Mouse (Mus musculus): Measurements from ENCODE around the gene Ero1l. TPM values are rescaled to one million over a fixed set of nuclear protein-coding genes. Genes with fewer than 3 reads are reported as not detected.

Gene Ero1l
- 33.7 and 35.5 TPM in 2 replicates for polyA plus RNA-seq (2015; fragmentation: Nextera tagmentation; extraction: Ambion mirVana)

DNA sequence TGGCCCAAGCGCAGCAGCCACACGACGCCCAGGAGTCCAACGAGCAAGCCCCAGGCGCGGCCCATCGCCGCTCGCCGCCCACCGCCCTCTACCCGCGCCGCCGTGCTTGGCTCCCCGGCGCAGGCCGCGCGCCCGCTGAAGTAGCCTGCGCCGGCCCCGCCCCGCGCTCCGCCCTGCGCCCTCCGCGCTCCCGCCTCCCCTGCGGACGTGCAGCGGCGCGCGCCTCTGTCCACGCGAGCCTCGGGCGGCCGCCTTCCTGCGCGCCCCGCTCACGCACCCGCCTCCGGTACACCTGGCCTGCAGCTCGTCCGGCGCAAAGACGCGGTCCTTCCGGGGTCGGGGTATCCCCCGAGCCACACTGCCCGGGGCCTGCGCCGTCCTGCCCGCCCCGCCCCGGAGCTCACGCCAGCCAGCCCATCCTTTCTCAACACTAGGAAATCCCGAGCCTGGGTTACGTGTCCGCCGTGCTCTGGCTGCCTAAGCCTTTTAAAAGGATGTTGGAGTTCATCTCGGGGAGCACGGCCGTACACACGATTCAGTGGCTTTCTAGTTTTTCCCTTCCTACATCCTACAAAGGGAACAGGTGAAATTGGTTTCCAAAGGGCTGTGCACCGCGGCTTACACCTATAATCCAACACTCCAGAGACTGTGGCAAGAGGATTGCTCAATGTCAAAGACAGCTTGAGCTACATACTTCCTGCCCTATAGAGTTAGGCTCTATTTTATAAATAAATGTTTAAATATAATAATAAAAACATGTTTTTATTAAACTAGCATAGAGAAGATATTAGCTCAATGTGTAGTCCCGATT is at the start of gene Ero1l:
Gene Ero1l, minus strand, starts transcription at position 346 of the 811 bp plus-strand sequence.
- 2% methylated on average over 64 of the region's 74 CpGs for WGBS
- H3K4me1 ChIP-seq (ENCODE audit: insufficient read depth, low read length) = peaks cover 15% of the 10 kb centered on the region
- peak within 1 kb of the TSS; percentile 90 for H3K9ac ChIP-seq (replicated peaks; ENCODE audit: low read length)

DNA sequence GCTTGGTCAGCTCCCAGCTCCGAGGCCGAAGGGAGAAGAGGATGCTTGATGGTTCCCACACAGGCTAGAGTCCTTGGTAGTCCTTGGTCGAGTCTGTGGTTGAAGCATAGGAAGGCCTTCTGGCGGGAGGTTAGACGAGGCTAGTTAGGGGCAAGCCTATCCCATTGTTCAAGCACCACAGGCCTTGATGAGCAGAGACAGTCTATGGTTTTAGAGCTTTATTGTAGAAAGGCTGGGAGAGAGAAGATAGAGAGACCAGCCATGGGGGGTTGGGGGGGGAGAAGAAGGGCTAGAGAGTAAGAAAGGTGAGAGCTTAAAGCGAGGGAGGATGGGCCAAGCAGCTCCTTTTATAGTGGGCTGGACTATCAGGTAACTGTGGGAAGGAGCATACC is 46.6 kb upstream of the Ero1l start:
- Histone ChIP-seq H3K9me3 (ENCODE audit: low read length) (peaks cover 5% of the 10 kb centered on the region), H3K9ac (replicated peaks; ENCODE audit: low read length) (no peak overlapping the region), H3K4me2 (replicated peaks; ENCODE audit: low read depth, low read length) (no peak overlapping the region), H3K4me1 (ENCODE audit: insufficient read depth, low read length) (no peaks in the 10 kb centered on the region), H3K27ac (ENCODE audit: low read length) (no peak overlapping the region), H3K4me3 (ENCODE audit: low read length) (no peak overlapping the region), H3K27me3 (ENCODE audit: insufficient read depth, low read length) (no peaks in the 10 kb centered on the region), H3K36me3 (ENCODE audit: insufficient read depth, low read length) (peaks cover 23% of the 10 kb centered on the region)
- no peak for ATAC-seq (ENCODE audit: low FRiP score, low TSS enrichment)
- 91% methylated on average over 6 of the region's 6 CpGs for WGBS

More for the DNA sequence above, at the start of gene Ero1l:
- H3K27ac ChIP-seq (ENCODE audit: low read length) = peak within 1 kb of the TSS; percentile 93
- no peaks in the 10 kb centered on the region for H3K27me3 ChIP-seq (ENCODE audit: insufficient read depth, low read length)
- ATAC-seq (ENCODE audit: low FRiP score, low TSS enrichment) = peak; percentile 97
- H3K4me3 ChIP-seq (ENCODE audit: low read length) = peak within 1 kb of the TSS; percentile 84
- H3K4me2 ChIP-seq (replicated peaks; ENCODE audit: low read depth, low read length) = peak within 1 kb of the TSS; percentile 59
- no peaks in the 10 kb centered on the region for H3K36me3 ChIP-seq (ENCODE audit: insufficient read depth, low read length)
- no peaks in the 10 kb centered on the region for H3K9me3 ChIP-seq (ENCODE audit: low read length)

DNA sequence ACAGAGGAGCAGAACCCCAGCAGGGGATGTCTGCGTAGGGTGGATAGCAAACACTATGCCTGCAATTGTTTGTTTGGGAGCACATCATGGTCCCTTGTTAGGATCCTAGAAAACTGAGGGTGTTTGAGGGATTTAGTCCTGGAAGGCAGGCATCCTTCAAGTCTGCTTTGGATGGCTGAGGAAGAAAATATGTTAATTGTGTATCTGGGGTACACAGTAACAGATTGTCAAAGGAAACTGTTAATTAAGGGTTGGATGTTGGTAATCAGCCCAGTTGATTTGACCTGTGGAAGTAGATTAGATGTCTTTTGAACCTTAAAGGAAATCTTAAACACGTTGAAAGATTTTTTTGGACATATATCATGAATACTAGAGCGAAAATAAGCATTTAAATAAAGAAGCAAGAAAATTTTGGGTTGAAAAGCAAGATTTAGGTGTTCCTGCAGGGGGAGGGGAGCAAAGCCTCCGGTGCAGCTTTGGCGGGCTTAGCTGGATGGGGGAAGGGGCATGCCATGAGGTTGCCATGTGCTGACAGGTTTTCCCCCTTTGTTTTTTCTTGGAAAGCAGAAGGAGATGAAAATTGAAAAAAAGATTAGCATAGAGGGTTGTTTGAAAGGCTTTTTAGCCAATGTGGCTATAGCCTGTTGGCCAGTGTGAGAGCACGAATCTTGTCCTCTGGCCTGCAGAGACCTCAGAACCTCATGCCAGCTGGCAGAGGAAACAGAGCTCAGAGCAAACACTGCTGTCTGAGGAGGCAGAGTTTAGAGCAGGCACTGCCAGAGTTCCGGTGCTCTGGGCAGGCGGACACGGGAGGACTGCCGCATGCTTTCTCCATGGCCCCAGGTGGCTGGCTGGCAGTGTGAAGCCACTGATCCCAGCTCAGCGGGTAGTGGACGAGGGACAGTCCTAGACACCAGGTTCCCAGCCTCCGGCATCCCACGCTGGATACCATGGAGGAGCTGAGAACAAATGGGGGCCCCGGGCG is 45.9 kb upstream of the Ero1l start:
- no peaks in the 10 kb centered on the region for H3K9me3 ChIP-seq (ENCODE audit: low read length)
- H3K27me3 ChIP-seq (ENCODE audit: insufficient read depth, low read length) = no peaks in the 10 kb centered on the region
- peaks cover 17% of the 10 kb centered on the region for H3K36me3 ChIP-seq (ENCODE audit: insufficient read depth, low read length)
- no peak overlapping the region for H3K4me3 ChIP-seq (ENCODE audit: low read length)
- H3K9ac ChIP-seq (replicated peaks; ENCODE audit: low read length) = no peak overlapping the region
- no peak overlapping the region for H3K4me2 ChIP-seq (replicated peaks; ENCODE audit: low read depth, low read length)
- H3K4me1 ChIP-seq (ENCODE audit: insufficient read depth, low read length) = no peaks in the 10 kb centered on the region
- 89% methylated on average over 16 of the region's 16 CpGs for WGBS
- ATAC-seq (ENCODE audit: low FRiP score, low TSS enrichment) = no peak
- H3K27ac ChIP-seq (ENCODE audit: low read length) = no peak overlapping the region

DNA sequence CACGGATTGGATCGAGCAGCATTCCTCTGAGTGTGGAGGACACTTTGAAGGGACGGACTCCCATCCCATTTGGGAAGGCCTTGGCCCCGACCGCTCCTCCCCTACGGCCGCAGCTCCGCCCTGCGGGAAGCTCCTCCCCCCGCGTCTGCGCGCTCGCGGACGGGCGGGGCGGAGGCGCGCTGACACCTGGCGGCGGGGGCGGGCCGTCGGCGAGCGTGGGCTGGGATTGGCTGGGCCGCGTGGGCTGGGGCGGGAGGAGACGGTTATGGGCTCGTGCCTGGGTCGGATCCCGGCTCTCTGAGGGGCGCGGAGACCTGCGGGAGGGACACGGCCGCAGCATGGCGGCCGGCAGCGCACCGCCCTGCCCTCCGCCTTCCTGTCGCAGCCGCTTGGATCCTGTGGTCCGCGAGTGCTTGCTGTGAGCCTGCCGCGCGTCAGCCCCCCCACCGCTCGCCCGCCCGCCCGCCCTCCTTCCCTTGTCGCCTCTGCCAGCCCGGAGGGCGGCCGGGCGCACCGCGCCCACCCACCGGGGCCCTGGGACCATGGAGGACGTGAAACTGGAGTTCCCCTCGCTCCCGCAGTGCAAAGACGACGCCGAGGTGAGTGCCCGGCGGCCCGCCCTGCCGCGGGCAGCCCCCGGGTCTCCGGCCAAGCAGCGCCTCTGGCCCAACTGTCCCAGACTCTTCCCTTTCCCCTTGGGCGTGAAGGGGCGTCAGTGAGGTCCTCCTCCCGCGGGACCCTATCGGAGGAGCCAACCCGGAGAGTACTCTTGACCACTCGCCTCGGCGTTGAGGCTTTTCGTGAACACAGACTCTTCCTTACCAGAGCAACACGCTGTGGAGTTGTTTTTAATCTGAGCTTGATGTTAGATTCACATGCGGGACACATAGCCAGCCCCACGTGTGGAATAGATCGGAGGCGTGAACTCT is 32.6 kb upstream of the Ero1l start, which contains the start of gene Styx:
Gene Styx, plus strand, starts transcription at position 163 of the 929 bp plus-strand sequence.
- Histone ChIP-seq H3K4me3 (ENCODE audit: low read length) (peak within 1 kb of the TSS; percentile 77), H3K27ac (ENCODE audit: low read length) (peak within 1 kb of the TSS; percentile 44), H3K27me3 (ENCODE audit: insufficient read depth, low read length) (no peaks in the 10 kb centered on the region), H3K9ac (replicated peaks; ENCODE audit: low read length) (peak within 1 kb of the TSS; percentile 83), H3K36me3 (ENCODE audit: insufficient read depth, low read length) (peaks cover 17% of the 10 kb centered on the region), H3K4me1 (ENCODE audit: insufficient read depth, low read length) (peaks cover 12% of the 10 kb centered on the region), H3K9me3 (ENCODE audit: low read length) (no peaks in the 10 kb centered on the region), H3K4me2 (replicated peaks; ENCODE audit: low read depth, low read length) (peak within 1 kb of the TSS; percentile 71)
- WGBS = 0% methylated on average over 72 of the region's 93 CpGs
- ATAC-seq (ENCODE audit: low FRiP score, low TSS enrichment) = peak; percentile 99

DNA sequence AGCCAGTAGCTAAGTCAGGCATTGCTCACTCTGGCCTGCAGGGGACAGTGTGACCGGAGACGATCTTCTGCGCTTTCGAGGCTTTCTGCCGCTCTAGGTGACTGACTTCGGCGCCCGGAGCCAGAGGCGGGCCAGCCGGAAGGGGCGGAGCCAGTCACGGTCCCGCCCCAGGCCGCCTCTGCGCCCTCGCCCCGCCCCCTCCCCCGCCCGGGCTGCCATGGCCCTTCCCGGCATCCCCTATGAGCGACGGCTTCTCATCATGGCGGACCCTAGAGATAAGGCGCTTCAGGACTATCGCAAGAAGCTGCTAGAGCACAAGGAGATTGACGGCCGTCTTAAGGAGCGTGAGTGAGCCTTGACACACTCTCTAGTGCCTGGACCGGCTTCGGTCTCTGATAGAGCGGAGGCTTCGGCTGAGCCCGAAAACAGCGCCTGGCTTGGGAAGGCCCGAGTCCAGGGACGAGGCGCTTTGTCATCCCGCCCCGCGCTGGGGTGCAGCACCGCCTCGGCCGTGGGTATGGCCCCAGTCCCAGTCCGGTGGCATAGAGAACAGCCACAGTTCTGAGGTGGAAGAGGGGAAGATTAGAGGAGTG is 11.1 kb upstream of the Ero1l start, which contains the start of gene Psmc6:
Gene Psmc6, plus strand, starts transcription at position 200 of the 593 bp plus-strand sequence.
- Histone ChIP-seq H3K9me3 (ENCODE audit: low read length) (no peaks in the 10 kb centered on the region), H3K4me2 (replicated peaks; ENCODE audit: low read depth, low read length) (peak within 1 kb of the TSS; percentile 62), H3K27ac (ENCODE audit: low read length) (peak within 1 kb of the TSS; percentile 74), H3K36me3 (ENCODE audit: insufficient read depth, low read length) (peaks cover 19% of the 10 kb centered on the region), H3K27me3 (ENCODE audit: insufficient read depth, low read length) (no peaks in the 10 kb centered on the region), H3K9ac (replicated peaks; ENCODE audit: low read length) (peak within 1 kb of the TSS; percentile 94), H3K4me1 (ENCODE audit: insufficient read depth, low read length) (peaks cover 3% of the 10 kb centered on the region), H3K4me3 (ENCODE audit: low read length) (peak within 1 kb of the TSS; percentile 91)
- ATAC-seq (ENCODE audit: low FRiP score, low TSS enrichment) = peak; percentile 97
- WGBS = under 1% methylated on average over 44 of the region's 44 CpGs

DNA sequence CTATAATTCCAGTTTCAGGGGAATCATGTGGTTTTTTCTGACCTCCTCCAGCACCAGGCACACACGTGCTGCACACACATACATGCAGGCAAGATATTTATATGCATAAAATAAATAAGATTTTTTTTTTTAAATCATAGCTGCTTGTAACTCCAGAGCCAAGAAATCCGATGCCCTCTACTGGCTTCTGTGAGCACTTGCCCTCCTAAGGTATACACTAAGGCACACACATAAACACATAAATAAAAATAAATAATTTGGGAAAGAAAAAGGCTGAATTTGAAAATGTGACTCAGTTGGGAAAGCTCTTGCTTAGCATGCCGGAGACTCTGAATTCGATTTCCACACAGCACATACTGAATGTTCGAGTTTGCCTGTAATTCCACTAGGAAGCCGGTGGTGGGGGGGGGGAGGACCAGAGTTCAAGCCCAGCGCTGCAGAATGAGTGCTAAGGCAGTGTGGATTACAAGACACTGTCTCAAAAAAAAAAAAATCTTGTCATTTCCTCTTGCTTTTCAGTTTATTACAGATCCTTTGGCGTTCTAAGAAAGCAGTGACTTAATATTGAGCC is 10.5 kb upstream of the Ero1l start:
- Histone ChIP-seq H3K4me3 (ENCODE audit: low read length) (peak overlapping the region; percentile 91), H3K9me3 (ENCODE audit: low read length) (no peaks in the 10 kb centered on the region), H3K27ac (ENCODE audit: low read length) (no peak overlapping the region), H3K4me1 (ENCODE audit: insufficient read depth, low read length) (peaks cover 3% of the 10 kb centered on the region), H3K36me3 (ENCODE audit: insufficient read depth, low read length) (peaks cover 17% of the 10 kb centered on the region), H3K9ac (replicated peaks; ENCODE audit: low read length) (peak overlapping the region; percentile 35; the same call in 1 of the 2 replicates), H3K27me3 (ENCODE audit: insufficient read depth, low read length) (no peaks in the 10 kb centered on the region), H3K4me2 (replicated peaks; ENCODE audit: low read depth, low read length) (peak overlapping the region; percentile 48)
- WGBS = 19% methylated on average over 8 of the region's 8 CpGs
- peak; percentile 37; the same call in 1 of the 2 replicates for ATAC-seq (ENCODE audit: low FRiP score, low TSS enrichment)

DNA sequence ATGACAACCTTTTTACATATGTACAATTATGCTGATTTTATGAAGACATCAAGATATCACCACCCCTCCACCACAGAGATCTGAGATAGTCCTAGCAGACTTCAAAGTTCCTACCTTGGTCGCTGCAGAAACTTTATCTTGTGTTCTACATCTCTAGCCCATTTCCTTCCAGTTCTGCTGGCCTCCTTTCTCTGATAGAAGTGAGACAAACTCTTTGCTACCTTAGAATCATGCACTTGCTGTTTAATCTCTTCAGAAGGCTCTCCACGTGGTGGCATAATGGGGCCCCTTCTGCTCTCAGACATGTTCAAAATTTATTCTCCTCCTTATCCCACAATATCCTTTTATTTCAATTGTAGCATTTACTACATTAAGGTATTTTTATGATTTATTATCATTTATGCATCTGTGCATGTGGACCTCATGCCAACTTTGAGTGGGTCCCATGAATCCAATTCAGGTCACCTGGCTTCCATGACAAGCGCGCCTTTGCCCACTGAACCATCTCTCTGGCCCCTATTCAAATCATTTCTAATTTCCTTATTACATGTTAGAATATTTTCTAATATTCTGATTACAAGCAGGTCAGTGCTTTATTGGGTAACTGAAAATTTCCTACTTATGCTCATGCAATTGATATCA is 9.6 kb upstream of the Ero1l start:
- no peak overlapping the region for H3K27ac ChIP-seq (ENCODE audit: low read length)
- no peaks in the 10 kb centered on the region for H3K9me3 ChIP-seq (ENCODE audit: low read length)
- peaks cover 11% of the 10 kb centered on the region for H3K36me3 ChIP-seq (ENCODE audit: insufficient read depth, low read length)
- H3K4me3 ChIP-seq (ENCODE audit: low read length) = no peak overlapping the region
- no peak overlapping the region for H3K4me2 ChIP-seq (replicated peaks; ENCODE audit: low read depth, low read length)
- WGBS = 89% methylated on average over 4 of the region's 4 CpGs
- no peaks in the 10 kb centered on the region for H3K27me3 ChIP-seq (ENCODE audit: insufficient read depth, low read length)
- H3K9ac ChIP-seq (replicated peaks; ENCODE audit: low read length) = no peak overlapping the region
- peaks cover 3% of the 10 kb centered on the region for H3K4me1 ChIP-seq (ENCODE audit: insufficient read depth, low read length)
- no peak for ATAC-seq (ENCODE audit: low FRiP score, low TSS enrichment)

DNA sequence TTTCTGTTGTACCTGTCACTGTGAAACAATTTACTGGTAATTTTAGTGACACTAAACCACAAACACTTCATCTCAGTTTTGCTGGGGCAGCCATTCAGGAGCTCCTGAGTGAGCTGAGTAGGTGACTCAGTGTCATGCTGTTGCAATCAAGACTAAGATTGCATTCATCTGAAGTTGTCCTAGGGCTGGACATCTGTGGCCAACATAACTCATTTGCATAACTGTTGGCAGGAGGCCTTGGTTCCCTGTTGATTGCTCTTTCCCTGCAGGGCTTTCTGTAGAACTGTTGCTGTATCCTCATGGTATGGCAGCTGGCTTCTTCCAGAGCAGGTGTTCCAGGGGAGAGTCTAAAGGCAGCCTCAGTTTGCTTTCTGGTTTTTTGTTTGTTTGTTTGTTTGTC is 6.9 kb upstream of the Ero1l start:
- no peaks in the 10 kb centered on the region for H3K9me3 ChIP-seq (ENCODE audit: low read length)
- no peak overlapping the region for H3K4me3 ChIP-seq (ENCODE audit: low read length)
- no peaks in the 10 kb centered on the region for H3K36me3 ChIP-seq (ENCODE audit: insufficient read depth, low read length)

More for the DNA sequence above, 6.9 kb upstream of the Ero1l start:
- Histone ChIP-seq H3K4me1 (ENCODE audit: insufficient read depth, low read length) (no peaks in the 10 kb centered on the region), H3K9ac (replicated peaks; ENCODE audit: low read length) (no peak overlapping the region), H3K27ac (ENCODE audit: low read length) (no peak overlapping the region), H3K4me2 (replicated peaks; ENCODE audit: low read depth, low read length) (no peak overlapping the region), H3K27me3 (ENCODE audit: insufficient read depth, low read length) (no peaks in the 10 kb centered on the region)
- no peak for ATAC-seq (ENCODE audit: low FRiP score, low TSS enrichment)
